Mouse (Mus musculus): ENCODE measurements around the gene Cav2. TPM values are rescaled to one million over a fixed set of nuclear protein-coding genes. Genes with fewer than 3 reads are reported as not detected.
A peak's percentile ranks its signal among the peaks of the same experiment; 100 is the strongest.

The Cav2 gene
- polyA plus RNA-seq, 1 experiment from 2014 or later: 22.5 TPM

- H3K4me2 ChIP-seq: no peak overlapping the region
- peaks cover 22% of the 10 kb centered on the region for H3K4me1 ChIP-seq (replicated peaks)
- no peaks in the 10 kb centered on the region for H3K9me3 ChIP-seq (replicated peaks)
- WGBS: 81% methylated on average over 2 of the region's 2 CpGs
- H3K36me3 ChIP-seq: no peaks in the 10 kb centered on the region
- no peaks in the 10 kb centered on the region for H3K27me3 ChIP-seq (replicated peaks)
- no peak for ATAC-seq (ENCODE audit: insufficient number of reproducible peaks, low FRiP score)
- H3K4me3 ChIP-seq: no peak overlapping the region
- H3K27ac ChIP-seq (ENCODE audit: poor library complexity, severe bottlenecking): no peak overlapping the region
- H3K9ac ChIP-seq: no peak overlapping the region
These were observed 33.3 kb downstream of the Cav2 start for GRCm38 (mm10) chr6:17314241-17314640.

DNA sequence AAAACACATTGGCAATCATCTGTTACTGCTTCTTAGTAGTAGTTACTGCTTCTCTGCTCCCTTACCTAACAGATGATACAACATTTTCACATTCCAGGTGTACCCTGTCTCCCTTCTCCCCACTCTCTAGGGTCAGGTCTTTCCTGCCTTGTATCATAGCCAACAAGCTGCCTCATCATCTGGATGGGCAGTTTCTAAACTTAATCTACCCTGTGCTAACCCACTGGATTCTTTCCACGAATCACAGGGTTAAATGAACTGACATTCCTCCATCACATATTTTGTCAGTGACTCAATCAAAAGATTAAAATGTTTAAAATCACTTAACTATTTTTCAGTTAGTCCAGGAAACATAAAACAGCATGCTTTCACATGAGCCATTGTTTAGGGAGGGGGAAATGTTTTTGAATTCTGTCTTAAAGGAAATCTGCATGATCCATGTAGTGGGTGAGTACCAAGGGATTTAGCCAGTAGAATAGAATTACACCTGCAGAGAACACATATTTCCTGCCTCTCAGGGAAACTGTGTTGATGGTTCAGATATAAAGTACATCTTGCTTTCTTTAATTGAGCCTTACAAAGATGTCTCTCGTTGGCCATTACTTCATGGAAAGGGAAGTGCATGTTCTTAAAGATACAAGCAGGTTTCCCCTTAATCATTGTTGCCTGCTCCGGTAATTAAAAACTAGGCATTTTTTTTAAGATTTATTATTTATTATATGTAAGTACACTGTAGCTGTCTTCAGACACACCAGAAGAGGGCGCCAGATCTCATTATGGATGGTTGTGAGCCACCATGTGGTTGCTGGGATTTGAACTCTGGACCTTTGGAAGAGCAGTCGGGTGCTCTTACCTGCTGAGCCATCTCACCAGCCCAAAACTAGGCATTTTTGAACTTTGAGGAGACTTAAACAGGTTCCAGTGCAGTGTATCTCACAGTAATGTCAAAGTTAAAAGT lies 34.0 kb downstream of the Cav2 start:
- H3K4me2 ChIP-seq: no peak overlapping the region
- H3K27me3 ChIP-seq (replicated peaks): no peaks in the 10 kb centered on the region
- no peaks in the 10 kb centered on the region for H3K9me3 ChIP-seq (replicated peaks)
- no peak overlapping the region for H3K27ac ChIP-seq (ENCODE audit: poor library complexity, severe bottlenecking)
- H3K36me3 ChIP-seq: no peaks in the 10 kb centered on the region
- ATAC-seq (ENCODE audit: insufficient number of reproducible peaks, low FRiP score): no peak
- no peak overlapping the region for H3K4me3 ChIP-seq
- no peak overlapping the region for H3K9ac ChIP-seq
- peaks cover 22% of the 10 kb centered on the region for H3K4me1 ChIP-seq (replicated peaks)
- 78% methylated on average over 5 of the region's 5 CpGs for WGBS

DNA sequence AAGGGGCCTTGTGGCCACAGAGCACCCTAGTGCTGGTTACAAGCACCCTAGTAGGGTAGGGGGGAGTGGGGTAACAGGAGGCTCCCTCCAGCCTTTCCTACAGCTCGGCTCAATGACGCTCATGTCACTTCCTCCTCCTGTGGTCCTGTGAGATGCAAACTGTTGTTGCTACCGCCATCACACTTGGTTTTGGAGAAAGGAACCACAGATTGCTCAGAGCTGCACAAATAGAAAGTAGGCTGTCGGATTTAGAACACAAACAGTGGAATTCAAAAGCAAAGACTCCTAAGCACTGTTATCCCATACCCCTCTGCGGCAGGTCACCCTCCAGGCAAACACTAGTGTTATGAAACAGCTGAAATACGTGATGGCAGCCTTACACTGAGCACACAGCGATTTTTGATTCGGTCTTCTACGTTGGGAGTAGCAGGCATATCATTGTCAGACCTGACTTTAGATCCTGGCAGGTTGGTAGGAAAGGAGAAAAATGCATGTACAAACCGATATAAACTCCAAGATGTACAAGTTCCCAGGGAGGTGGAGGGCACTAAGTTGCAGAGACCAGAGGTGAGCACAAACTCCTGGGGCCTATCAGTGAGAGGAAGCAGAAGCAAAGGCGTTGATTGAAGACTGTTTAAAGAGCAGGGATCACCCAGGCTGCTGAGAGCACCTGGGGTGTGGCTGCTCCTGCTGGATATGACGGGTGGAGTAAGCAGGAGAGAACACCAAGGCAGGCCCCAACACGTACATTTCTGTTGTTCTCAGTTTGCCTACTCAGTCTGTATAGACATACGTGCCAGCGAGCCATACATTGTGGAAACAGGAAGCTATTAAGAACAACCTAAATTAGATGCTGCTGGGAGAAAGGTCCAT lies 35.5 kb downstream of the Cav2 start:
- Histone ChIP-seq H3K36me3 (no peaks in the 10 kb centered on the region), H3K4me1 (replicated peaks) (peaks cover 22% of the 10 kb centered on the region), H3K27me3 (replicated peaks) (no peaks in the 10 kb centered on the region), H3K9ac (no peak overlapping the region), H3K4me2 (no peak overlapping the region), H3K27ac (ENCODE audit: poor library complexity, severe bottlenecking) (no peak overlapping the region), H3K9me3 (replicated peaks) (no peaks in the 10 kb centered on the region), H3K4me3 (no peak overlapping the region)
- 0 out of 2 replicates have a peak, but pooled peaks have one; percentile 33 for ATAC-seq (ENCODE audit: insufficient number of reproducible peaks, low FRiP score)
- 57% methylated on average over 15 of the region's 15 CpGs for WGBS

DNA sequence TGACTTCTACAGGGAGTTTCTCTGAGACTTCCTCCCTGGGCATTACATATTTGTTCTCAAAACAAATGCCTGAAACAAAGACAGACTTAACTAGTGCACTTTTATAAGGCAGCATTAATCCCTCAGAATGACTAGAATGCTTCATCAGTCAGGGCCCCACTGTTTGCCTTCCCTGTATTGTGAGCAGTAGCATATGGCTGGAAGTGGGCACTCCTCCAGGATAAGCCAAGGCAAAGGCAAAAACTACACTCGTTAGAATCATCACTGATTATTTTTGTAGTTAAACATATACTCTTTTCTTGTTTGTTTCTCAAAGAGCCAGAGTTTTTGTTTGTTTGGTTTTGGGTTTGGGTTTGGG lies 36.2 kb downstream of the Cav2 start:
- WGBS: 26% methylated on average over 1 of the region's 1 CpGs
- H3K9ac ChIP-seq: no peak overlapping the region
- no peaks in the 10 kb centered on the region for H3K36me3 ChIP-seq
- no peaks in the 10 kb centered on the region for H3K27me3 ChIP-seq (replicated peaks)
- peaks cover 22% of the 10 kb centered on the region for H3K4me1 ChIP-seq (replicated peaks)
- no peak overlapping the region for H3K4me2 ChIP-seq
- H3K4me3 ChIP-seq: no peak overlapping the region
- ATAC-seq (ENCODE audit: insufficient number of reproducible peaks, low FRiP score): no peak
- H3K9me3 ChIP-seq (replicated peaks): no peaks in the 10 kb centered on the region
- no peak overlapping the region for H3K27ac ChIP-seq (ENCODE audit: poor library complexity, severe bottlenecking)

- Histone ChIP-seq H3K4me2 (no peak overlapping the region), H3K9ac (no peak overlapping the region), H3K27ac (ENCODE audit: poor library complexity, severe bottlenecking) (no peak overlapping the region), H3K27me3 (replicated peaks) (no peaks in the 10 kb centered on the region), H3K4me1 (replicated peaks) (peaks cover 22% of the 10 kb centered on the region), H3K36me3 (no peaks in the 10 kb centered on the region), H3K4me3 (no peak overlapping the region), H3K9me3 (replicated peaks) (no peaks in the 10 kb centered on the region)
- 29% methylated on average over 1 of the region's 1 CpGs for WGBS
- no peak for ATAC-seq (ENCODE audit: insufficient number of reproducible peaks, low FRiP score)
These were observed 37.0 kb downstream of the Cav2 start for GRCm38 (mm10) chr6:17317944-17318343.

- WGBS: 72% methylated on average over 6 of the region's 6 CpGs
- Histone ChIP-seq H3K9ac (no peak overlapping the region), H3K4me3 (no peak overlapping the region), H3K9me3 (replicated peaks) (no peaks in the 10 kb centered on the region), H3K36me3 (no peaks in the 10 kb centered on the region), H3K27me3 (replicated peaks) (no peaks in the 10 kb centered on the region), H3K4me1 (replicated peaks) (peaks cover 21% of the 10 kb centered on the region), H3K4me2 (no peak overlapping the region), H3K27ac (ENCODE audit: poor library complexity, severe bottlenecking) (no peak overlapping the region)
- no peak for ATAC-seq (ENCODE audit: insufficient number of reproducible peaks, low FRiP score)
These were observed 41.0 kb downstream of the Cav2 start for GRCm38 (mm10) chr6:17321976-17322375.

DNA sequence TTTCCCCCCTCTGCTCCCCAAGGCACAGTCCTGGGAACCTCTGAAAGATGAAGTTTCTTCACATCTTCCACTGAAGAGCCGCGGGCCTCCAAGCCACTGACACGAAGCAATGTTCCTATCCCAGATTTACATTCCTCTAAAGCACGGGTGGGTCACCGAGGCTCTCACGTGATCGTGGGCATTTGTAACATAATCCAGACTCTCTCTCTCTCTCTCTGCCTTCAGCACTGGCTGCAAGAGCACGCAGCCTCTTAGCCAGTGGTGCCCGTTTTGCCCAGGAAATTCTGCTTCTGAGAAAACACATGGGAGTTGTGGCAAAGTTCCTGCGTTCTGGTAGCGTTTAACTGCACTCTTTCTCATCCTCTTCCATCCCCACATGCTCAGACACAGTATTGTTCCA lies 46.2 kb downstream of the Cav2 start:
- H3K36me3 ChIP-seq: no peaks in the 10 kb centered on the region
- H3K4me3 ChIP-seq: peak overlapping the region; percentile 21; the same call in 1 of the 2 replicates
- no peak overlapping the region for H3K27ac ChIP-seq (ENCODE audit: poor library complexity, severe bottlenecking)
- no peaks in the 10 kb centered on the region for H3K9me3 ChIP-seq (replicated peaks)
- no peak overlapping the region for H3K9ac ChIP-seq
- no peaks in the 10 kb centered on the region for H3K27me3 ChIP-seq (replicated peaks)
- WGBS: 31% methylated on average over 11 of the region's 11 CpGs
- peak overlapping the region; percentile 59 for H3K4me2 ChIP-seq
- no peak for ATAC-seq (ENCODE audit: insufficient number of reproducible peaks, low FRiP score)
- peaks cover 17% of the 10 kb centered on the region; the same call in 1 of the 2 replicates for H3K4me1 ChIP-seq (replicated peaks)

DNA sequence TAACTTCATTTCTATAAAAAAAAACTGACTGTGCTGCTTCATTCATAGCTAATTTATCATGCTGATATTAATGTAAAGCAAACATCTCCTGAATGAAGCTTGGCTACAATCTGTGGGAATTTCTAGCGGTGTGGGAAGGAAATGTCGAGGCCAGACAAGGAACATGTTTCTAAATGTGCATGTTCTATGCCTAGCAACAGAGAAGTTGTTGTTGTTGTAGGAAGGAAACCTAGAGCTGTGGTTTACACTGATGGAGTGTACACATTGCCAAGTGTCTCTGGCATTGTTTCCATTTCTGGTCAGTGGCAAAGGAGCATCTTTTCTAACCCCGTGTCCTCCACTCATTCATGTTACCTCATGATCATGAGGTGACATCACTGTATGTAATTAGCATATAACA lies 48.8 kb downstream of the Cav2 start:
- Histone ChIP-seq H3K36me3 (no peaks in the 10 kb centered on the region), H3K4me2 (no peak overlapping the region), H3K4me1 (replicated peaks) (peaks cover 17% of the 10 kb centered on the region; the same call in 1 of the 2 replicates), H3K9ac (no peak overlapping the region), H3K27me3 (replicated peaks) (no peaks in the 10 kb centered on the region), H3K27ac (ENCODE audit: poor library complexity, severe bottlenecking) (no peak overlapping the region), H3K4me3 (no peak overlapping the region), H3K9me3 (replicated peaks) (no peaks in the 10 kb centered on the region)
- 76% methylated on average over 3 of the region's 3 CpGs for WGBS
- ATAC-seq (ENCODE audit: insufficient number of reproducible peaks, low FRiP score): no peak

- H3K4me1 ChIP-seq (replicated peaks): no peaks in the 10 kb centered on the region
- H3K9ac ChIP-seq: no peak overlapping the region
- H3K27ac ChIP-seq (ENCODE audit: poor library complexity, severe bottlenecking): no peak overlapping the region
- no peaks in the 10 kb centered on the region for H3K36me3 ChIP-seq
- no peaks in the 10 kb centered on the region for H3K9me3 ChIP-seq (replicated peaks)
- H3K27me3 ChIP-seq (replicated peaks): no peaks in the 10 kb centered on the region
- H3K4me2 ChIP-seq: no peak overlapping the region
- ATAC-seq (ENCODE audit: insufficient number of reproducible peaks, low FRiP score): no peak
- H3K4me3 ChIP-seq: no peak overlapping the region
- 81% methylated on average over 2 of the region's 2 CpGs for WGBS
These were observed 56.7 kb downstream of the Cav2 start for GRCm38 (mm10) chr6:17337724-17338123.
